Mouse (Mus musculus) stomach, embryonic 14.5 days (tissue): ENCODE data around the gene Dio3. TPM values are rescaled to one million over a fixed set of nuclear protein-coding genes. Genes with fewer than 3 reads are reported as not detected.
A peak's percentile ranks its signal among the peaks of the same experiment; 100 is the strongest.

ENCODE experiments used
- ATAC-seq: fragments of 200-750 bp; cut with Nextera tagmentation; 2 replicates; pipeline ENCODE4 v1.8.0; 2017; ENCODE audit warnings: low read depth, moderate TSS enrichment; ENCODE audit not compliant: insufficient number of reproducible peaks, insufficient read depth, low FRiP score
- H3K27ac ChIP-seq: fragments of 300-500 bp; sonication (generic); 2 replicates; pipeline ENCODE4 v1.5.1; 2014; ENCODE audit warnings: mild to moderate bottlenecking, low read length, moderate library complexity, mixed read lengths
- H3K27me3 ChIP-seq: fragments of 300-500 bp; sonication (generic); 2 replicates; pipeline ENCODE4 v1.6.1; 2014; ENCODE audit warnings: low read length, control low read depth, mixed read lengths; ENCODE audit not compliant: control insufficient read depth, insufficient read depth
- H3K36me3 ChIP-seq: fragments of 300-500 bp; sonication (generic); 2 replicates; pipeline ENCODE4 v1.6.1; 2014; ENCODE audit warnings: mild to moderate bottlenecking, control low read depth, low read length, moderate library complexity, mixed read lengths; ENCODE audit not compliant: control insufficient read depth, insufficient read depth
- H3K4me1 ChIP-seq: fragments of 300-500 bp; sonication (generic); 2 replicates; pipeline ENCODE4 v1.6.1; 2014; ENCODE audit warnings: low read length, control low read depth, mixed read lengths; ENCODE audit not compliant: control insufficient read depth, insufficient read depth
- H3K4me2 ChIP-seq: fragments of 300-500 bp; sonication (generic); replicated peaks from 2 replicates; pipeline ENCODE4 v1.6.1; 2014; ENCODE audit warnings: low read depth, low read length, control low read depth
- H3K4me3 ChIP-seq: fragments of 300-500 bp; sonication (generic); 2 replicates; pipeline ENCODE4 v1.5.1; 2014; ENCODE audit warnings: low read depth, low read length, control low read depth
- H3K9ac ChIP-seq: fragments of 300-500 bp; sonication (generic); replicated peaks from 2 replicates; pipeline ENCODE4 v1.6.1; 2014; ENCODE audit warnings: low read depth, mild to moderate bottlenecking, control low read depth, low read length, moderate library complexity, mixed read lengths
- H3K9me3 ChIP-seq: fragments of 300-500 bp; sonication (generic); 2 replicates; pipeline ENCODE4 v1.6.1; 2016; ENCODE audit warnings: low read depth, low read length, control low read depth; ENCODE audit not compliant: control insufficient read depth
- WGBS: fragments of 180-500 bp; shearing (Covaris S2); extraction: QIAGEN DNeasy Blood & Tissue Kit; methylation state at CpG from one replicate; pipeline ENCODE4 v1.1.7; 2014; 5-methylcytosine and 5-hydroxymethylcytosine counted together
- polyA plus RNA-seq: library from polyadenylated mRNA; unstranded; fragments of >200 nt; fragmentation: Nextera tagmentation; extraction: Ambion mirVana; gene quantifications from 2 replicates; pipeline ENCODE4 v1.2.1, GENCODE M21; 2014

Gene Dio3
- polyA plus RNA-seq, 1 experiment from 2014 or later: 0.45 TPM

- no peaks in the 10 kb centered on the region for H3K4me1 ChIP-seq
- H3K4me3 ChIP-seq: no peak overlapping the region
- H3K36me3 ChIP-seq: no peaks in the 10 kb centered on the region
- H3K27ac ChIP-seq: no peak overlapping the region
- no peaks in the 10 kb centered on the region for H3K9me3 ChIP-seq
- WGBS: 29% methylated on average over 10 of the region's 10 CpGs
- ATAC-seq: no peak
- no peak overlapping the region for H3K9ac ChIP-seq
- no peak overlapping the region for H3K4me2 ChIP-seq
- H3K27me3 ChIP-seq: no peaks in the 10 kb centered on the region
Measured at GRCm38 (mm10) chr12:110252163-110252575, 26.7 kb upstream of the Dio3 start.

- H3K27ac ChIP-seq: no peak overlapping the region
- H3K27me3 ChIP-seq: no peaks in the 10 kb centered on the region
- ATAC-seq: no peak
- no peak overlapping the region for H3K9ac ChIP-seq
- no peak overlapping the region for H3K4me3 ChIP-seq
- H3K9me3 ChIP-seq: no peaks in the 10 kb centered on the region
- no peak overlapping the region for H3K4me2 ChIP-seq
- 73% methylated on average over 10 of the region's 10 CpGs for WGBS
- H3K4me1 ChIP-seq: no peaks in the 10 kb centered on the region
- H3K36me3 ChIP-seq: no peaks in the 10 kb centered on the region
Measured at GRCm38 (mm10) chr12:110255731-110256130, 23.1 kb upstream of the Dio3 start.

DNA sequence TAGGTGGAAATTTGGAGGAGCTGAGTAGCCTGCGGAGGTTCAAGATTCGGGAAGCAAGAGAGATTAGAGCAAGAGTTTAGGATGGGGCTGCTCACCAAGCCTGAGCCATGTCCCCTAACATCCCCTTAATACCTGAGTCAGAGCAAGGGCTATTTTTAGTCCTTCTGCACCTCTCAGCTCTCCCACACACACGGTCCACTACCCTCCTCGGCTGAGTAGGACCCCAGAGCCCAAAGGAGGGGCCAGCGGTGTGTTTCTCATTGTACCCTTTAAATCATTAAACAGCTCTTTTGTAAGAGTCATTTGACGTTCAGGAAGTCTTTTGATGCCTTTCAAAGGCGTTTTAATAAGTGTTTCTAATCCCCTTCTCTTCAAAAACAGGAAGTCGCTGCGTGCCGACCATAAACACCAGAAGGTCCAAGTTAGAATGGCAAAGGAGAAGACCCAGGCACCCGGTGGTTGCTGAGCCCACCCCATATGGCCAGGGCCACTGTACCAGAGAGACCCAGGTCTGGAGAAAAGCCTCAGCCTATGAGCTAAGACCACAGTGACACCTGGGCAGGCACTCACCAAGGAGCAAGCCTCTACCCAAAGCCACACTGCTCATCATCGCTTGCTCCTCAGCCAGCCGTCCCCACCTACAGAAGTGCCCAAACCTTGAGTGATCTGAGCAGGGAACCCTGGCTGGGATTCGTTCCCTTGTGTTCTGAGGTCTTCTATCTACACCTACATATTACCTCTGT is 22.2 kb upstream of the Dio3 start:
- H3K27ac ChIP-seq: no peak overlapping the region
- 53% methylated on average over 14 of the region's 14 CpGs for WGBS
- ATAC-seq: no peak
- no peak overlapping the region for H3K4me3 ChIP-seq
- H3K27me3 ChIP-seq: no peaks in the 10 kb centered on the region
- no peak overlapping the region for H3K4me2 ChIP-seq
- H3K9me3 ChIP-seq: no peaks in the 10 kb centered on the region
- H3K36me3 ChIP-seq: no peaks in the 10 kb centered on the region
- H3K4me1 ChIP-seq: no peaks in the 10 kb centered on the region
- H3K9ac ChIP-seq: no peak overlapping the region

DNA sequence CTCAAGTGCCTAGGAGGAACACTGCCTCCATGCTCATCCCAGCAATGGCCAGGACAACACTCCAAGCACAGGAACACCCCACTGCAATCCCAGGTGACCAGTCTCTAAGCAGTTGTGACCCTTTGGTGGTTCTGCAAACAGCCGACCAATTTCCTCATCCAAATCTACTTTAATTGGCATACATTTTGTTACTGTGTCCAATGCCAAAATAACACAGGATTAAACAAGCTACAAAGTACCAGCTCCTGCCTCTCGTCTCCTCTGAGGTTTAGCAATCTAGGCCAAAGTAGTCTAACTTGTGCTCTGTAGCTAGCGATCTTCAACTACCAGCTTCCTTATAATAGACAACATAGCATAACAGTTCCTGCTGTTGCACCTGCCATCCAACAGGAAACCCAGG is 10.6 kb upstream of the Dio3 start:
- Histone ChIP-seq H3K27ac (no peak overlapping the region), H3K36me3 (no peaks in the 10 kb centered on the region), H3K9ac (no peak overlapping the region), H3K4me3 (no peak overlapping the region), H3K9me3 (no peaks in the 10 kb centered on the region), H3K27me3 (0 out of 2 replicates have a peak, but pooled peaks cover 3% of the 10 kb centered on the region), H3K4me2 (no peak overlapping the region), H3K4me1 (no peaks in the 10 kb centered on the region)
- WGBS: 84% methylated on average over 3 of the region's 3 CpGs
- ATAC-seq: no peak

DNA sequence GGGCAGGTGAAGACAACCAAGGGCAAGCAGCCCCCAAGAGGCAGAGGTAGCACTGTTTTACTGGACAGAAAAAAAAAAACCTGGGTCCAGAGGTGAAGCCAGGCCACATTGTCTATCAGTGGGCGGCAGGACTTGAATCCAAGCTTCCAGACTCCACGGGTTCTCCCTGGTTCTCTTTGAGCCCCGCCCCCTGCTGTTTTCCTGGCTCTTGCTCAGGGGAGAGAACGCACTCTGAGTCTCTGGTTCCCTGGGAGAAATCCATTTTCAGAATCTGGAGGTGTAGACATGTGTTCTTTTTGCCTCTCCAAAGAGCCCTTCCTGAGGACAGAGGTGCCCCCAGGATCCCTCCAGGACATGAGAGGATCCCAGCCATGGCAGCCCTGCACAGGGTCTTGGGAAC is 9.2 kb upstream of the Dio3 start:
- WGBS: 85% methylated on average over 4 of the region's 4 CpGs
- no peaks in the 10 kb centered on the region for H3K4me1 ChIP-seq
- H3K27me3 ChIP-seq: 0 out of 2 replicates have a peak, but pooled peaks cover 3% of the 10 kb centered on the region
- no peak overlapping the region for H3K4me3 ChIP-seq
- H3K36me3 ChIP-seq: no peaks in the 10 kb centered on the region
- ATAC-seq: no peak
- no peak overlapping the region for H3K27ac ChIP-seq
- no peak overlapping the region for H3K9ac ChIP-seq
- H3K4me2 ChIP-seq: no peak overlapping the region
- no peaks in the 10 kb centered on the region for H3K9me3 ChIP-seq

- Histone ChIP-seq H3K4me3 (no peak overlapping the region), H3K4me2 (no peak overlapping the region), H3K4me1 (0 out of 2 replicates have a peak, but pooled peaks cover 5% of the 10 kb centered on the region), H3K27me3 (peaks cover 57% of the 10 kb centered on the region), H3K36me3 (no peaks in the 10 kb centered on the region), H3K9me3 (no peaks in the 10 kb centered on the region), H3K27ac (no peak overlapping the region), H3K9ac (no peak overlapping the region)
- 64% methylated on average over 1 of the region's 1 CpGs for WGBS
- ATAC-seq: no peak
Measured at GRCm38 (mm10) chr12:110276034-110276433, 2.8 kb upstream of the Dio3 start.

DNA sequence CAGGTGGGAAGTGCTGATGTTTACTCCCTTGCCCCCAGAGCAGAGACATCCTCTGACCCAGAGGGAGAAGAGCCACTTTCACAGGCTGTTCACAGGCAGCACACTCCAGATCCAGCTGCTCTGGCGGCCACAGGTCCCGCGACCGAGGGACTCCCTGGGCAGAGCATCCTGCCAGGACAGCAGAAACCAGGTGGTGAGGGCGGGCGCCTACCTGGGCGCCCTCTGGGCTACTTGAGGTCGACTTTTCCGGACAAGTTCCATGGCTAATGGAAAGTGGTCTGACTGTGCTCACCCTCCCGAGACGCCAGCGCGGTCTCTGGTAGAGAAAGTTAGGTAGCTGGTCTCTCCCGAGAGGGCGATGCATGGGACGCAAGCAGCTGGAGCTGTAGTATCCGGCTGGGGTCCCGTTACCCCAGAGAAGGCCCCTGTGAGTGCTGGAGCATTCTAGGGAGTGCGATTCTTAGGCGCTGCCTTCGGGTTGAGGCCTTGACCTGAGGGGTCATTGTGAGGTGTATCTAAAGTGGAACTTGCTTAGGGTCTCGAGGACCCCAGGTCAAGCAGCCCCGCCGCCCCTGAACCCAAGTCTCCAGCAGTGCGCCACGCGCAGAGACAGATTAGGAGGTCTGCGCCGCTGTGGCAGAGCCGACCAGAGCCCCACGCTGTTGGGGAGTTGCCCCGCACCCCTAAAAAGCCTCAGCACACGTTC is 1.5 kb upstream of the Dio3 start:
- H3K27ac ChIP-seq: no peak overlapping the region
- no peaks in the 10 kb centered on the region for H3K36me3 ChIP-seq
- H3K4me3 ChIP-seq: peak overlapping the region; percentile 38
- ATAC-seq: no peak
- peaks cover 68% of the 10 kb centered on the region for H3K27me3 ChIP-seq
- 0 out of 2 replicates have a peak, but pooled peaks cover 6% of the 10 kb centered on the region for H3K4me1 ChIP-seq
- 3% methylated on average over 33 of the region's 33 CpGs for WGBS
- no peaks in the 10 kb centered on the region for H3K9me3 ChIP-seq
- no peak overlapping the region for H3K9ac ChIP-seq
- H3K4me2 ChIP-seq: peak overlapping the region; percentile 79

DNA sequence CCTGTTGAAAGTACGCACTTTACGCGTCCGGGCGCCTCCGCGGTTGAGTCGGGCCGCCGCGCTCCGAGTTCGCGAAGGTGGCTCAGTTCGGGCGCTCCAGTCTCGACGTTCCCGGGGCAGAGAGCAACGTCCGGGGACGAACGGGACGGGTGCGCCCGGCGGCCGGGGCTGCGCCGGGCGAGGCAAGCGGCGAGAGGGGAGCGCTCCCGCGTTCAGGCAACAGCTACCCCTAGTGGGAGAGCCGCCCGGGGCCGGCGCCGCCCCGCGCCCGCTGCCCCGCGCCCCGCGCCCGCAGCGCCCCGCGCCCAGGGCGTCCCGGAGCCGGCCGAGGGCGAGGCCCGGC is 932 bp upstream of the Dio3 start:
- no peaks in the 10 kb centered on the region for H3K9me3 ChIP-seq
- ATAC-seq: no peak
- H3K27ac ChIP-seq: no peak overlapping the region
- H3K4me2 ChIP-seq: peak overlapping the region; percentile 79
- no peaks in the 10 kb centered on the region for H3K36me3 ChIP-seq
- no peak overlapping the region; the same call in 1 of the 2 replicates for H3K9ac ChIP-seq
- 0 out of 2 replicates have a peak, but pooled peaks cover 7% of the 10 kb centered on the region for H3K4me1 ChIP-seq
- peak overlapping the region; percentile 38 for H3K4me3 ChIP-seq
- H3K27me3 ChIP-seq: peaks cover 68% of the 10 kb centered on the region
- WGBS: under 1% methylated on average over 52 of the region's 58 CpGs
